28 mouse cellular contexts compared by ENCODE assay signal in the genomic region with DNA sequence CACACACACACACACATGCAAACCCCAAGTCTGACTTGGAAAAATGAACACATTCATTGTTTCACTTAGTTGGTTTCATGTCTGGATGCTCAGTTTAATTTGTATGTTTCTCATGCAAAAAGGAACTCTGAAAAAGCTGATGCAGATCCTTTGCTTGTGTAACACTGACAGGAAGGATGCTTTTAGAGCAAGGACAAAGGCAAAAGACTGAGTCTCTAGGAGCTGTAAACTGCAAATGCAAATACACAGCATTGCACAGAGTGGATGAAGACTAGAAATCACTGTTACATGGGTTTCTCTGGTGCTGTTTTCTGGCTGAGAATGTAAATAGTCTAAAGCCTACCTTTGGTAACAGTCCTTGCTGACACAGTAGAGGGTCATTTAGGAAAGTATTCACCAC.
DNase-seq lines count a peak whose midpoint lies in the region; ATAC-seq and TF ChIP-seq lines count a peak whose summit lies in the region.
"Had no signal": no experiment of that assay in that cellular context is flagged by ENCODE, and none has a peak within 500 bp of the region (broad histone marks: within the 10 kb centered on the region; RNA-seq: fewer than 3 reads in every experiment).

No protein-coding gene starts in this region.

- H3K36me3 ChIP-seq in midbrain, embryonic 11.5 days (ENCODE audit: control insufficient read depth, insufficient read depth, low read length) = no peaks in the 10 kb centered on the region
- H3K36me3 ChIP-seq in midbrain, embryonic 16.5 days (ENCODE audit: control insufficient read depth, insufficient read depth, low read length) = no peaks in the 10 kb centered on the region
- H3K36me3 ChIP-seq in myocyte (ENCODE audit: control insufficient read depth, insufficient read depth) = no peaks in the 10 kb centered on the region
- H3K36me3 ChIP-seq: embryonic facial prominence, embryonic 12.5 days; embryonic facial prominence, embryonic 15.5 days; forebrain, embryonic 12.5 days; forebrain, embryonic 15.5 days; heart, embryonic 10.5 days; heart, embryonic 13.5 days; hindbrain, embryonic 15.5 days had no signal

- H3K9me3 ChIP-seq in midbrain, embryonic 11.5 days (ENCODE audit: control insufficient read depth, low read length) = no peaks in the 10 kb centered on the region
- H3K9me3 ChIP-seq in midbrain, embryonic 16.5 days (replicated peaks; ENCODE audit: control insufficient read depth, low read length, poor library complexity, severe bottlenecking) = no peaks in the 10 kb centered on the region
- H3K9me3 ChIP-seq: embryonic facial prominence, embryonic 12.5 days; embryonic facial prominence, embryonic 15.5 days; forebrain, embryonic 12.5 days; forebrain, embryonic 15.5 days; heart, embryonic 10.5 days; heart, embryonic 13.5 days; hindbrain, embryonic 15.5 days had no signal

- no peak overlapping the region for H3K9ac ChIP-seq in midbrain, embryonic 11.5 days (ENCODE audit: low read length)
- H3K9ac ChIP-seq in midbrain, embryonic 16.5 days (ENCODE audit: low read depth, low read length) = no peak overlapping the region
- H3K9ac ChIP-seq: embryonic facial prominence, embryonic 12.5 days; embryonic facial prominence, embryonic 15.5 days; forebrain, embryonic 12.5 days; forebrain, embryonic 15.5 days; heart, embryonic 13.5 days; hindbrain, embryonic 15.5 days had no signal

- TF ChIP-seq CTCF in Patski (IDR thresholded peaks at IDR 0.05) = no peak

- no peak for TF ChIP-seq POLR2A in myocyte (IDR thresholded peaks at IDR 0.05; ENCODE audit: insufficient read length, low read depth)

- H3K27me3 ChIP-seq in midbrain, embryonic 11.5 days (ENCODE audit: control insufficient read depth, insufficient read depth, low read length) = no peaks in the 10 kb centered on the region
- no peaks in the 10 kb centered on the region for H3K27me3 ChIP-seq in midbrain, embryonic 16.5 days (ENCODE audit: control insufficient read depth, insufficient read depth, low read depth, low read length)
- no peaks in the 10 kb centered on the region for H3K27me3 ChIP-seq in Patski
- no peaks in the 10 kb centered on the region for H3K27me3 ChIP-seq in myocyte (ENCODE audit: control insufficient read depth, insufficient read depth, insufficient read length)
- H3K27me3 ChIP-seq: embryonic facial prominence, embryonic 12.5 days; embryonic facial prominence, embryonic 15.5 days; forebrain, embryonic 12.5 days; forebrain, embryonic 15.5 days; heart, embryonic 13.5 days; hindbrain, embryonic 15.5 days had no signal

- in situ Hi-C loops in Patski (cut with MboI; ENCODE audit: low pct_unique_long_range_greater_than_20kb) = no loop called here

- no peak overlapping the region for H3K4me3 ChIP-seq in midbrain, embryonic 11.5 days (ENCODE audit: low read depth, low read length)
- no peak overlapping the region for H3K4me3 ChIP-seq in midbrain, embryonic 16.5 days (ENCODE audit: low read depth, low read length)
- H3K4me3 ChIP-seq in myocyte = no peak overlapping the region
- H3K4me3 ChIP-seq: embryonic facial prominence, embryonic 12.5 days; embryonic facial prominence, embryonic 15.5 days; erythroblast, embryonic 14.5 days; forebrain, embryonic 12.5 days; forebrain, embryonic 15.5 days; gastrocnemius, adult 2 months; heart, adult 2 months; heart, embryonic 10.5 days; heart, embryonic 13.5 days; hindbrain, embryonic 15.5 days had no signal

- CTCF ChIA-PET in Patski (lab: Charles Lee) = no interaction called here

- H3K4me2 ChIP-seq in midbrain, embryonic 11.5 days = no peak overlapping the region
- no peak overlapping the region for H3K4me2 ChIP-seq in midbrain, embryonic 16.5 days (ENCODE audit: low read length)
- peak overlapping the region; percentile 64 for H3K4me2 ChIP-seq in myocyte (ENCODE audit: low read depth)
- H3K4me2 ChIP-seq: embryonic facial prominence, embryonic 12.5 days; embryonic facial prominence, embryonic 15.5 days; forebrain, embryonic 12.5 days; forebrain, embryonic 15.5 days; heart, embryonic 13.5 days; hindbrain, embryonic 15.5 days had no signal

- no peak overlapping the region for H3ac ChIP-seq in myocyte (ENCODE audit: control insufficient read depth, insufficient read length)

- no peak overlapping the region for H3K27ac ChIP-seq in midbrain, embryonic 11.5 days (ENCODE audit: low read depth, low read length)
- no peak overlapping the region for H3K27ac ChIP-seq in midbrain, embryonic 16.5 days (ENCODE audit: low read length)
- H3K27ac ChIP-seq: embryonic facial prominence, embryonic 12.5 days; embryonic facial prominence, embryonic 15.5 days; forebrain, embryonic 12.5 days; forebrain, embryonic 15.5 days; gastrocnemius, adult 2 months; heart, adult 2 months; heart, embryonic 10.5 days; heart, embryonic 13.5 days; hindbrain, embryonic 15.5 days had no signal

- POLR2A ChIA-PET in Patski (lab: Charles Lee) = no interaction called here

- no peak for ATAC-seq in midbrain, embryonic 11.5 days (ENCODE audit: low FRiP score)
- ATAC-seq in midbrain, embryonic 16.5 days = no peak
- peak; percentile 26 for ATAC-seq in Patski
- ATAC-seq: activated CD4-positive, CD25-positive, alpha-beta regulatory T cell, adult 4 months; CD4-positive, CD25-positive, alpha-beta regulatory T cell, adult 4 months; forebrain, embryonic 15.5 days; intestine, postnatal 0 days had no signal

- H3K4me1 ChIP-seq in midbrain, embryonic 11.5 days (ENCODE audit: control insufficient read depth, insufficient read depth, low read length) = no peaks in the 10 kb centered on the region
- no peaks in the 10 kb centered on the region for H3K4me1 ChIP-seq in midbrain, embryonic 16.5 days (ENCODE audit: control insufficient read depth, insufficient read depth, low read length)
- H3K4me1 ChIP-seq: embryonic facial prominence, embryonic 12.5 days; embryonic facial prominence, embryonic 15.5 days; forebrain, embryonic 12.5 days; forebrain, embryonic 15.5 days; heart, embryonic 10.5 days; heart, embryonic 13.5 days; hindbrain, embryonic 15.5 days had no signal

- H3K79me2 ChIP-seq in myocyte (ENCODE audit: control insufficient read depth, insufficient read depth) = no peaks in the 10 kb centered on the region

- DNase-seq in midbrain, embryonic 11.5 days (ENCODE audit: low spot score, missing footprints) = peak; percentile 59
- DNase-seq in 3T3-L1 (ENCODE audit: low read depth, low spot score) (peak; percentile 38), Patski (ENCODE audit: low read depth, low spot score) (no peak)
- DNase-seq in gastrocnemius, postnatal 36 days = no peak
- DNase-seq in gastrocnemius, postnatal 14 days = no peak
- DNase-seq: adrenal gland, adult 8-10 months; adrenal gland, postnatal 25 days; cerebellum, adult 18-20 months; cerebellum, adult 9-10 months; cerebellum, postnatal 14 days; gastrocnemius, adult 2 months; gastrocnemius, postnatal 25 days; heart, adult 2 months; heart, postnatal 14 days; heart, postnatal 4 days had no signal

- intact Hi-C loops in gastrocnemius, postnatal 36 days (cut with DNase I) = no loop called here
- intact Hi-C loops in gastrocnemius, postnatal 14 days (cut with DNase I; ENCODE audit: low total_unique reads) = no loop called here

TF ChIP-seq in myocyte, 11 proteins besides CTCF, POLR2A, EP300 and RAD21:
- TF ChIP-seq MAX (IDR thresholded peaks at IDR 0.05; ENCODE audit: low read depth) (no peak), TCF12 (IDR thresholded peaks at IDR 0.05; ENCODE audit: insufficient read depth, poor library complexity, severe bottlenecking) (no peak), SRF (IDR thresholded peaks at IDR 0.05; ENCODE audit: control insufficient read depth, insufficient read length, low read depth) (no peak), REST (IDR thresholded peaks at IDR 0.05; ENCODE audit: insufficient read depth, insufficient read length) (no peak), POLR2AphosphoS2 (IDR thresholded peaks at IDR 0.05; ENCODE audit: insufficient read length, low read depth) (no peak), MYOG (IDR thresholded peaks at IDR 0.05; ENCODE audit: control insufficient read depth in 1 of 3, insufficient read depth in 1 of 3, insufficient read length in 2 of 3, low read depth in 2 of 3) (no peak), TCF3 (IDR thresholded peaks at IDR 0.05; ENCODE audit: insufficient read length, low read depth) (no peak), MYOD1 (IDR thresholded peaks at IDR 0.05; ENCODE audit: control insufficient read depth in 1 of 3, insufficient read length in 2 of 3, low read depth in 2 of 3) (no peak), E2F4 (IDR thresholded peaks at IDR 0.05; ENCODE audit: insufficient read depth) (no peak), CEBPB (IDR thresholded peaks at IDR 0.05; ENCODE audit: insufficient read depth, poor library complexity, severe bottlenecking) (no peak)

Comparison
In these comparisons a context has a peak if more than half of its experiments do, and no peak if none do; other contexts are left out.
1. DNase-seq: peak in midbrain, embryonic 11.5 days (single experiment) and 3T3-L1 (single experiment); none in Patski (single experiment), gastrocnemius, postnatal 36 days (0 of 2) and gastrocnemius, postnatal 14 days (single experiment).